Mouse (Mus musculus): ENCODE data around the gene Nop14.
A peak's percentile ranks its signal among the peaks of the same experiment; 100 is the strongest.
"Not testable (repeated sequence)": the region's sequence is repeated elsewhere in the genome, so short reads cannot be mapped to it uniquely, and the experiment has no call there.

The Nop14 gene

DNA sequence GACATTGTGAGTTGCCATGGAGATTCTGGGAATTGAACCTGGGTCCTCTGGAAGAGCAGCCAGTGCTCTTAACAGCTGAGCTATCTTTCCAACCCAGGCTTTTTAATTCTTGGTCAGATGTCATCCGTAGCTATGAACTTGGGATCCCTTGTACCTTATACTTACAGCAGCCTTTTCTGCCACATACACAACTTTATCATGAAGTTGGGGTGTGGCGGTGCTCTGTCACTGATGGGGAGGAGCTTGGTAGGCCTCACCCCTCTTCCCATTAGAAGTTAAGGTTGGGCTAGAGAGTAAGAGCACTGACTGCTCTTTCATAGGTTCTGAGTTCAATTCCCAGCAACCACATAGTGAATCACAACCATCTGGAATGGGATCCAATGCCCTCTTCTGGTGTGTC, 27.0 kb downstream of the Nop14 start:
- DNase-seq (ENCODE audit: low spot score in 2 of 2), result peak in 1 of 2 experiments; percentile 12

GRCm38 (mm10) chr5:34609966-34610365, 50.0 kb downstream of the Nop14 start:
- no peak for DNase-seq (ENCODE audit: low spot score in 2 of 2)

- DNase-seq (ENCODE audit: low spot score in 2 of 2), result no peak
Observed at GRCm38 (mm10) chr5:34608226-34608625, 51.7 kb downstream of the Nop14 start.

DNA sequence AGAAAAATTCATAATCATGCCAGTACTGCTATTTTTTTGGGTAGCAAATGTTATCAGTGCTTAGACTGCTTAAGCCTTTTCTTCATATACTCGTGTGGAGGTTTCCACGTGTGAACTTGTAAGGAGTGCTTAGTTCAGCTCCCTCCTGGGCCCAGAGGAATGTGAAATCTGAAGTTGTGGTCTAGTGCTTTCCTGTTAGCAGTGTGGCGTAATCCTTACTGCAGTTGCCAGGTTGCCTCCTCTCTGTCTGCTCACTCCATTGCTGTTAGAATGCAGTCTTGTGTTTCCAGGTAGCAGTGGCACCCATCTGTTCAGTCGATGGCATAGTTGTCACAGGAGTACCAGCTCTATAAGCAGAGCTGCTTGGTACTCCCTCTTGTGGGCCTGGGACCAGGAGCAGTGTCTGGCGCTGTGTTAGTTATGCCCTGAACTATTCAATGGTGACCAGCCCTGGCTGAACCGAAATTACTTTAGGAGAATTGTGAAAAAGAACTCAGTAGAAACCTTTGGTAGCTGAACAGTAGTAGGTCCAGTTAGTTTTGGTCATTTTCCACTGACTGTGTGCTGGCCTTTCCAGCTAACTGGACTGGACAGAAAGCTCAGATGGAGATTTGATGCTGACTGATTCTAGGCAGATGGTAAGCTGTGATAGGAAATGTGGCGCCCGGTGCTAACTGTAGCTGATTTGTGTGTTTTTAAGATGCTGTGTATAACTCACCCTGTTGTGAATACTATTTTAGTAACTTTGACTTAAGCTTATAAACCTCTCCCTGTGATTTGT, 52.7 kb downstream of the Nop14 start:
- DNase-seq (ENCODE audit: low spot score in 2 of 2), result no peak

DNA sequence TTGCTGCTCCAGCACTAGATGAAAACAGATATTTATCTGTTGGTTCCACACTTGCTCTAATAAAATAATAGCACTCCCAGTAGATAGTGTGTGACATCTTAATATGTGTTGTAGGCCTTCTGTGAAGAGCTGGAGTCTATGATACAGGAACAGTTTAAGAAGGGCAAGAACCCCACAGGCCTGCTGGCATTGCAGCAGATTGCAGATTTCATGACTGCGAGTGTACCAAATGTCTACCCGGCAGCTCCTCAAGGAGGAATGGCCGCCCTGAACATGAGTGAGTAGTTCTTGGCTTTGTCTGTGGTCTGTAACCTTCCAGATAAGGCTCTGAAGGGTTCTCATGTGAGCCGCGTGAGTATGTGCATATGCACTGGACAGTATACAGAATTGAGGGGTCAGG, 55.4 kb downstream of the Nop14 start:
- DNase-seq (ENCODE audit: low spot score in 2 of 2), result no peak

DNA sequence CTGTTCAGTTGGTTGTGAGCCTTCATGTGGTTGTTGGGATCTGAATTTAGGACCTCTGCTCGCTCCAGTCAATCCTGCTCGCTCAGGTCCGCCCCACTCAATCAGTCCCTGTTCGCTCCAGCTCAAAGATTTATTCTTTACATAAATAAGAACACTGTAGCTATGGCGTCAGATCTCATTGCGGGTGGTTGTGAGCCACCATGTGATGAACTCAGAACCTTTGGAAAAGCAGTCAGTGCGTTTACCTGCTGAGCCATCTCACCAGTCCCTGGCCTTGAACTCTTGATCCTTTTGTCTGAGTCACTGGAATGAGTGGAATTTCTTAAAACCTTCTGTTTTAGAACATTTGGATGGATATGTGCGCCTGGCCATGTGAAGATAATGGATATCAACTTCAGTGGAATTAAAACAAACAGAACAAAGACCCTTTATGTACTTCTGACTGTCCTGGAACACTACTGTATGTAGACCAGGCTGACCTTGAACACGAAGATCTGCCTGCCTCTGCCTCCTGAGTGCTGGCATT, 66.7 kb downstream of the Nop14 start:
- no peak for DNase-seq (ENCODE audit: low spot score in 2 of 2)

GRCm38 (mm10) chr5:34592666-34593065, 67.3 kb downstream of the Nop14 start:
- no peak for DNase-seq (ENCODE audit: low spot score in 2 of 2)

DNA sequence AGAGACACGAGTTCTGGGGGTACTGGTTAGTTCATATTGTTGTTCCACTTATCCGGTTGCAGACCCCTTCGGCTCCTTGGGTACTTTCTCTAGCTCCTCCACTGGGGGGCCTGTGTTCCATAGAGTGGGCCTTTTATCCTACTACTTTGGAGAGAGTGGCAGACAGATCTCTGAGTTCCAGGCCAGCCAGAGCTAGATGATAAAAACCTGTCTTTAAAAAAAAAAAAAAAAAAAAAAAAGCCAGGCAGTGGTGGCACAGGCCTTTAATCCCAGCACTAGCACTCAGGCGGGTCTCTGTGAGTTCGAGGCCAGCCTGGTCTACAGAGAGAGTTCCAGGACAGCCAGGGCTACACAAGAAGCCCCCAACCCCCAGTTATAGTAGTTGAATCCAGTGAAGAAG, 67.7 kb downstream of the Nop14 start:
- not testable (repeated sequence) for DNase-seq (ENCODE audit: low spot score in 2 of 2)

- no peak for DNase-seq (ENCODE audit: low spot score in 2 of 2)
Observed at GRCm38 (mm10) chr5:34591388-34592004, 68.5 kb downstream of the Nop14 start.

GRCm38 (mm10) chr5:34590702-34591101, 69.2 kb downstream of the Nop14 start:
- DNase-seq (ENCODE audit: low spot score in 2 of 2), result no peak

- DNase-seq (ENCODE audit: low spot score in 2 of 2), result no peak
Observed at GRCm38 (mm10) chr5:34590059-34590458, 69.9 kb downstream of the Nop14 start.

Measured in spleen, postnatal 14 days (tissue).